Mouse (Mus musculus) liver, postnatal 0 days (tissue): ENCODE measurements around the gene Pawr.

Experiments used
- CTCF ChIP-seq: sonication (generic); IDR thresholded peaks from 2 replicates; pipeline ENCODE4 v1.5.1; 2016; ENCODE audit warnings: antibody characterized with exemption, low read depth
- EP300 ChIP-seq: IDR thresholded peaks from 2 replicates; pipeline ENCODE4 v1.6.1; 2016; ENCODE audit warnings: antibody characterized with exemption, low read depth, mild to moderate bottlenecking

DNA sequence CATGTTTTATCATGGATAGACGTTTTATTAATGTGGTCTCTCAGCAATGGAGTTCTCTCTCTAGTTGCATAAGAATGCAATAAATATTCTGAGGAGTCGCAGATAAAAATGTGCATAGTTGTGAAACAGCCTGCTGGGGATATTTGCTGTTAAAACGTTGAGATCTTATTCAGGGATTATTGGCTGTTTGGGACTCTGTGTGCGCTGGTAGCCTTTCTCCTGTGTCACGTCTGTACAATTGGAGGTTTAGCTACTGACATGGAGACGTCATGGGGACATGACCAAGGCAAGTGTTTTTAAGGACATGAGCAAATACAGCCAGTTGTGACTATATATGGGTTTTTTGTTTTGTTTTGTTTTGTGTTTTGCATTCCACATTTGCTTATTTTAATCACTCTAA is 28.9 kb downstream of the Pawr start:
- TF ChIP-seq CTCF (no peak), EP300 (no peak)
